Mouse (Mus musculus) spleen, adult 2 months (tissue): ENCODE results near the gene Ndufb5. TPM values are rescaled to one million over a fixed set of nuclear protein-coding genes. Genes with fewer than 3 reads are reported as not detected.
"Not testable (repeated sequence)": the region's sequence is repeated elsewhere in the genome, so short reads cannot be mapped to it uniquely, and the experiment has no call there.

Experiments
- DNase-seq, 2 experiments: peaks; one replicate each; pipeline versions ENCODE4 v3.0.0 to v3.0.0-alpha.2; 2012 to 2021; ENCODE audit warnings: low spot score in 2 of 2, low read depth in 1 of 2
- H3K27ac ChIP-seq: fragments of 200-500 bp; 2 replicates; pipeline ENCODE4 v1.5.1; 2012; ENCODE audit warnings: low read length, inconsistent platforms; ENCODE audit not compliant: insufficient read depth
- H3K27me3 ChIP-seq: fragments of 200-500 bp; 2 replicates; pipeline ENCODE4 v1.6.1; 2012; ENCODE audit warnings: mild to moderate bottlenecking, moderate library complexity, low read length, inconsistent platforms; ENCODE audit not compliant: control insufficient read depth, insufficient read depth
- H3K36me3 ChIP-seq: fragments of 200-500 bp; 2 replicates; pipeline ENCODE4 v1.6.1; 2012; ENCODE audit warnings: mild to moderate bottlenecking, low read length, inconsistent platforms; ENCODE audit not compliant: control insufficient read depth, insufficient read depth
- H3K4me1 ChIP-seq: fragments of 200-500 bp; 2 replicates; pipeline ENCODE4 v1.6.1; 2011; ENCODE audit warnings: inconsistent platforms; ENCODE audit not compliant: control insufficient read depth, insufficient read depth, insufficient read length
- H3K4me3 ChIP-seq: fragments of 200-500 bp; 2 replicates; pipeline ENCODE4 v1.5.1; 2011; ENCODE audit warnings: mild to moderate bottlenecking, inconsistent platforms; ENCODE audit not compliant: insufficient read depth, insufficient read length; ENCODE audit errors: extremely low read depth
- CTCF ChIP-seq: fragments of 200-500 bp; IDR thresholded peaks from 2 replicates; pipeline ENCODE4 v1.5.1; 2011; ENCODE audit warnings: mild to moderate bottlenecking, inconsistent platforms; ENCODE audit not compliant: insufficient read depth, insufficient read length, insufficient replicate concordance; ENCODE audit errors: extremely low read depth
- POLR2A ChIP-seq: fragments of 200-500 bp; IDR thresholded peaks from 2 replicates; pipeline ENCODE4 v1.6.1; 2011; ENCODE audit warnings: low read depth, low read length, inconsistent platforms
- WGBS: fragments of 180-500 bp; shearing (Covaris S2); methylation state at CpG from one replicate; pipeline ENCODE4 v1.1.7; 2018; 5-methylcytosine and 5-hydroxymethylcytosine counted together
- polyA plus RNA-seq: library from polyadenylated mRNA; depleted of rRNA; stranded (reverse); fragments of >200 nt; gene quantifications from 2 replicates; pipeline ENCODE4 v1.2.3, GENCODE M21; 2012

Gene Ndufb5
- polyA plus RNA-seq, 1 experiment: 82.2 TPM

DNA sequence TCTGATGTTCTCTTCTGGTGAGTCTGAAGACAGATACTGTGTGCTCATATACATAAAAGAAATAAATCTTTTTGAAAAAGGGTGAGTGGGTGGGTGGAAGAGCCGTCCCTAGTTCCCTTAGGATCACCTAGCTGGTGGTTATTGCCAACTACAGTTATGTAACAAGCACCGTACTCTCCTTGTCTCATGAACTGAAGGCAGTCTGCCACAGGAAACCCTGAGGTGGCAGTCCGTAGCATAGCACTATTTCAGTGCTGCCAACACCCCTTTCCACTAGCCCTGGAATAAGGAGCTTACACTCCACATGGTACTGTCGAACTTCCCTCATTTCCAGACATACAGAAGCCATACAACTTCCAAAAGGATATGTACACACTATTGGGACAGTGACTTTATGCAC lies 8.9 kb upstream of the Ndufb5 start:
- 91% methylated on average over 4 of the region's 4 CpGs for WGBS

DNA sequence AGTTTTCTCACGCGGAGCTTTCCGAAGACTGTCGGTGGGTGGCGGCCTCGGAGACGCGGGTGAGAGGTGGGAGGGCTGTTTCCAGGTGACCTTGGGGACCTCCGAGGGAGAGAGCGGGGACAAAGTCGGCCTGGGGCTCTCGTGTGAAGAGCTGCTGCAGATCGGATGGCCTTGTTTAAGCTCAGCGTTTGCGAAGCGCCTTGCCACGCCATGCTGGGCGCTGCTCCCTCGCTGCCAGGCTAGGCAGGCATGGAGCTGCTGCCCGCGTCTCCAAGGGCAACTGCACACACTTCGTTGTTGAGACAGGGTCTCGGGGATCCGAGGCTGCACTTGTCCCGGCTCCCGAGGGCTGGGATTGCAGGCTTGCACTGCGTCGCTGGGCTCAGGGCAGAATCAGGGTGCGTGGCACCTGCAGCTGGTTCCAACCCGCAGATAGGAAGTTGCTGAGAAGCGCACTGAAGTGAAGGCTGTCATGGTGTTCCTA lies 424 bp downstream of the Ndufb5 start, which contains the start of gene Mrpl47:
Gene Mrpl47, minus strand, starts transcription at position 434 of the 484 bp plus-strand sequence.
- Histone ChIP-seq H3K27ac (peak within 1 kb of the TSS; percentile 75), H3K4me3 (peak within 1 kb of the TSS; percentile 91), H3K36me3 (peaks cover 6% of the 10 kb centered on the region), H3K27me3 (no peaks in the 10 kb centered on the region), H3K4me1 (peaks cover 6% of the 10 kb centered on the region)
- no peak for TF ChIP-seq POLR2A
- TF ChIP-seq CTCF: no peak
- WGBS: 1% methylated on average over 31 of the region's 31 CpGs
- DNase-seq: no peak

More for the DNA sequence above, 8.9 kb upstream of the Ndufb5 start:
- Histone ChIP-seq H3K27ac (no peak overlapping the region), H3K4me1 (no peaks in the 10 kb centered on the region), H3K27me3 (no peaks in the 10 kb centered on the region), H3K4me3 (no peak overlapping the region), H3K36me3 (peaks cover 48% of the 10 kb centered on the region)
- no peak for TF ChIP-seq POLR2A
- TF ChIP-seq CTCF: no peak
- no peak for DNase-seq

DNA sequence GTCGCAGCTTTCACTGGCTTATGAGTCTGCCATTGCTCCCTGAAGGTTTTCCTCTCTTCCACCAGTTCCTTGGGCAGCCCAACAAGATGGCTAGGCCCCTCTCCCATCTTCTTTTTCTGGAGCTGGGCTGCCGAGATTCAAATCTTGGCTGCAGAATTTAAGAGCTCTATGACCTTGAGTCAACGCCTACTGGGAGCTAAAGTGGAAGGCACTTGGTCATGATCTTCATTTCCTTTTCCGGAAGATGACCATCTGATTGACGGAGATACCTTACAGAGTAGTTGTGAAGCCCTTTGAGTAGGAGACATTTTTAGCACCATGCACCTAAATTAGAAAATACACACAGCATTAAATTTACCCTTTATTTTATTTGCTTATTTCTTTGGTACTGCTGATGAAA lies 1.8 kb downstream of the Ndufb5 start:
- H3K4me3 ChIP-seq: no peak overlapping the region
- no peak for DNase-seq
- no peak overlapping the region for H3K27ac ChIP-seq
- H3K27me3 ChIP-seq: no peaks in the 10 kb centered on the region
- TF ChIP-seq CTCF: no peak
- no peak for TF ChIP-seq POLR2A
- peaks cover 6% of the 10 kb centered on the region for H3K4me1 ChIP-seq
- H3K36me3 ChIP-seq: no peaks in the 10 kb centered on the region
- WGBS: 88% methylated on average over 5 of the region's 5 CpGs

DNA sequence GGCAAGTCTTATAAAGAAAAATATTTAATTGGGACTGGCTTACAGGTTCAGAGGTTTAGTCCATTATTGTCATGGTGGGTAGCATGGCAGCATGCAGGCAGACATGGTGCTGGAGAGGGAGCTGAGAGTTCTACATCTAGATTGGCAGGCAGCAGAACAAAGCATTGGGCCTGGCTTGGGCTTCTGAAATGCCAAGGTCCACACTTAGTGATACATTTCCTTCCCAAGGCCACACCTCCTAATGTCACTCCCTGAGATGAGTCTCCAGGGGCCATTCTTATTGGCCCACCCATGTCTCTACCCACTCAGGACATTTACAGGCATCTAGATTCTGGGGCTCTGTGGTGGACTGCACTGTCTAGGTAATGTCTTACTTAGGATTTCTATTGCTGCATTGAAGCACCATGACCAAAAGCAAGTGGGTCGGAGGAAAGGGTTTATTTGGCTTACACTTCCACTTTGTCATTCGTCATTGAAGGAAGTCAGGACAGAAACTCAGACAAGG lies 5.5 kb downstream of the Ndufb5 start:
- Histone ChIP-seq H3K36me3 (peaks cover 6% of the 10 kb centered on the region), H3K27me3 (no peaks in the 10 kb centered on the region), H3K4me1 (no peaks in the 10 kb centered on the region; the same call in 1 of the 2 replicates), H3K27ac (no peak overlapping the region), H3K4me3 (no peak overlapping the region)
- TF ChIP-seq POLR2A (no peak), CTCF (no peak)
- no peak for DNase-seq
- 74% methylated on average over 2 of the region's 2 CpGs for WGBS

DNA sequence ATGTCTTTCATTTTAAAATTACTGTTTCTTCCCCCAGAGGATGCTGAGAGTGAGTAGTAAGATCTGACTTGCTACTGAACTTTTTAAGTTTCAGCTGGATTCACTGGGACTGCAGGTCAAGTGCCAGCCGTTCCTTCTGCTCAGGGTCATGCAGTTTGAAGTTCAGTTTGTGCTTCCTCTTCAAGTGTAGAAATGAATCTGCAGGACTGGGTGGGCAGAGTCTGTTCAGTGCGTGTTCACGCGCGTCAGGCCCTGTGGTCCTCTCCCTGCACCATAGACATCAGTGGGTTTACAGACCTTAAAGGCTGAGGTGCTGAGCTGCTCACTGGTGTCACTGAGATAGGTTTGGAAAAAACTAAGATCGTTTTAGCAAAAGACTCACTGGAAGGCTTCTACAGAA lies 8.2 kb downstream of the Ndufb5 start:
- H3K36me3 ChIP-seq: peaks cover 22% of the 10 kb centered on the region
- H3K27me3 ChIP-seq: no peaks in the 10 kb centered on the region
- TF ChIP-seq CTCF (no peak), POLR2A (no peak)
- WGBS: 89% methylated on average over 6 of the region's 6 CpGs
- H3K4me1 ChIP-seq: no peaks in the 10 kb centered on the region
- DNase-seq: no peak
- H3K27ac ChIP-seq: no peak overlapping the region
- H3K4me3 ChIP-seq: no peak overlapping the region

DNA sequence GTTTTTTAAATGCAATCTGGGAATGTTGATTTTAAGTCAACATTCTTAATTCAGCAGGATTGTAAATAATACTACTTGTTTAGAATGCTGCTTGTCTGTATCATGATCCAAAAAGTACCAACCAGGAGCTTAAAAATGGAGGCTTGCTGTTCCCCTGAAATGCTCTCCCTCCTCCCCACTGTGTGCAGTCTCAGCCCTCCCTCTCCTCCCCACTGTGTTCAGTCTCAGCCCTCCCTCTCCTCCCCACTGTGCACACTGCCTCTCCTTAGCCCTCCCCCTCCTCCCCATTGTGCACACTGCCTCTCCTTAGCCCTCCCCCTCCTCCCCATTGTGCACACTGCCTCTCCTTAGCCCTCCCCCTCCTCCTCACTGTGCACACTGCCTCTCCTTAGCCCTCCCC lies 8.6 kb downstream of the Ndufb5 start:
- H3K4me3 ChIP-seq, H3K27me3 ChIP-seq, H3K4me1 ChIP-seq, DNase-seq, H3K27ac ChIP-seq: not testable (repeated sequence)
- peaks cover 23% of the 10 kb centered on the region for H3K36me3 ChIP-seq

DNA sequence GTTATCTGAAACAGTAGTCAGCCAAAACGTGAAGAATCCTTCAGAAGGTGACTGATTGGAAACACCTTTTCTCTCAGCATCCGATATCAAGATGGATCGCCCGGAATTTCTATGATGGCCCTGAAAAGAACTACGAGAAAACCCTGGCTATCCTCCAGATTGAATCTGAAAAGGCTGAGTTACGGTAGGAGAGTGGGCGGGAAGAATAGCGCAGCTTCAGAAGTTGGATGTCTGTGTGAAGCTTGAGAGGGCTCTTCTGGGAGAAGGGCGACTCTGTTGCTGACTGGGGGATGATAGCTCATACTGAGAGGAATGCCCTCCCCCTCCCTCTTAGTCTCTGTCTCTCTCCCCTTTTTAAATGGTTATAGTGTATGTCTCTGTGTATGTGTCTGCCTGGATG lies 11.6 kb downstream of the Ndufb5 start:
- H3K4me3 ChIP-seq: no peak overlapping the region
- WGBS: 92% methylated on average over 9 of the region's 9 CpGs
- TF ChIP-seq CTCF: no peak
- TF ChIP-seq POLR2A: no peak
- H3K27ac ChIP-seq: no peak overlapping the region
- peaks cover 40% of the 10 kb centered on the region for H3K36me3 ChIP-seq
- H3K27me3 ChIP-seq: no peaks in the 10 kb centered on the region
- no peaks in the 10 kb centered on the region for H3K4me1 ChIP-seq
- no peak for DNase-seq
